Mouse (Mus musculus) lung, adult 2 months (tissue): ENCODE results near the gene Eva1b. TPM values are rescaled to one million over a fixed set of nuclear protein-coding genes. Genes with fewer than 3 reads are reported as not detected.

ENCODE experiments used
- DNase-seq: peaks from one replicate; pipeline ENCODE4 v3.0.0; 2022
- H3K4me1 ChIP-seq: fragments of 200-500 bp; 2 replicates; pipeline ENCODE4 v1.6.1; 2011; ENCODE audit warnings: low read length; ENCODE audit not compliant: control insufficient read depth, insufficient read depth
- H3K4me3 ChIP-seq: fragments of 200-500 bp; replicated peaks from 2 replicates; pipeline ENCODE3; 2011; ENCODE audit warnings: low read depth, mild to moderate bottlenecking, control low read depth, low read length; ENCODE audit errors: extremely low read depth
- CTCF ChIP-seq: fragments of 200-500 bp; IDR thresholded peaks from 2 replicates; pipeline ENCODE4 v1.5.1; 2011; ENCODE audit warnings: mild to moderate bottlenecking, low read length, control low read depth; ENCODE audit not compliant: insufficient read depth
- POLR2A ChIP-seq: fragments of 200-500 bp; IDR thresholded peaks from 2 replicates; pipeline ENCODE4 v1.6.1; 2011; ENCODE audit warnings: low read depth, mild to moderate bottlenecking, control low read depth, low read length, borderline replicate concordance; ENCODE audit errors: extremely low read depth
- WGBS: fragments of 180-500 bp; shearing (Covaris S2); methylation state at CpG from one replicate; pipeline ENCODE4 v1.1.7; 2018; 5-methylcytosine and 5-hydroxymethylcytosine counted together
- polyA plus RNA-seq: library from polyadenylated mRNA; depleted of rRNA; stranded (reverse); fragments of >200 nt; gene quantifications from 2 replicates; pipeline ENCODE4 v1.2.3, GENCODE M21; 2012

Eva1b gene
- polyA plus RNA-seq, 1 experiment = 221 TPM

GRCm38 (mm10) chr4:126137773-126138172 is 9.8 kb upstream of the Eva1b start:
- TF ChIP-seq POLR2A (no peak), CTCF (no peak)
- WGBS = 82% methylated on average over 4 of the region's 4 CpGs

GRCm38 (mm10) chr4:126141021-126141420 is 6.5 kb upstream of the Eva1b start:
- TF ChIP-seq CTCF (no peak), POLR2A (no peak)

More at GRCm38 (mm10) chr4:126137773-126138172, 9.8 kb upstream of the Eva1b start:
- Histone ChIP-seq H3K4me3 (no peak overlapping the region), H3K4me1 (peaks cover 12% of the 10 kb centered on the region)
- no peak for DNase-seq

GRCm38 (mm10) chr4:126145396-126145795 is 2.1 kb upstream of the Eva1b start:
- TF ChIP-seq POLR2A (no peak), CTCF (no peak)
- H3K4me3 ChIP-seq = no peak overlapping the region
- 37% methylated on average over 3 of the region's 4 CpGs for WGBS
- peaks cover 20% of the 10 kb centered on the region for H3K4me1 ChIP-seq
- DNase-seq = no peak

More at GRCm38 (mm10) chr4:126141021-126141420, 6.5 kb upstream of the Eva1b start:
- no peak overlapping the region for H3K4me3 ChIP-seq
- DNase-seq = no peak
- 52% methylated on average over 5 of the region's 5 CpGs for WGBS
- H3K4me1 ChIP-seq = peaks cover 11% of the 10 kb centered on the region

- Histone ChIP-seq H3K4me3 (no peak overlapping the region), H3K4me1 (peaks cover 22% of the 10 kb centered on the region)
- 52% methylated on average over 9 of the region's 9 CpGs for WGBS
- no peak for DNase-seq
- TF ChIP-seq CTCF (no peak), POLR2A (no peak)
Observed at GRCm38 (mm10) chr4:126146974-126147532, 491 bp upstream of the Eva1b start.

- Histone ChIP-seq H3K4me3 (peak overlapping the region; percentile 66), H3K4me1 (peaks cover 22% of the 10 kb centered on the region)
- DNase-seq = peak; percentile 76
- 1% methylated on average over 65 of the region's 67 CpGs for WGBS
- TF ChIP-seq POLR2A = peak; percentile 43; the same call in 1 of the 2 replicates
- TF ChIP-seq CTCF = 0 out of 2 replicates have a peak, but pooled peaks have one; percentile 5
Observed at GRCm38 (mm10) chr4:126148161-126148961, 817 bp downstream of the Eva1b start.

GRCm38 (mm10) chr4:126149041-126149676 is 1.6 kb downstream of the Eva1b start:
- Histone ChIP-seq H3K4me1 (peaks cover 22% of the 10 kb centered on the region), H3K4me3 (peak overlapping the region; percentile 66)
- DNase-seq = no peak
- TF ChIP-seq POLR2A = no peak
- no peak for TF ChIP-seq CTCF
- WGBS = 32% methylated on average over 42 of the region's 42 CpGs

GRCm38 (mm10) chr4:126149798-126150197 is 2.3 kb downstream of the Eva1b start:
- Histone ChIP-seq H3K4me3 (peak overlapping the region; percentile 66), H3K4me1 (peaks cover 22% of the 10 kb centered on the region)
- no peak for DNase-seq

GRCm38 (mm10) chr4:126150297-126150948 is 2.9 kb downstream of the Eva1b start:
- peak overlapping the region; percentile 14 for H3K4me3 ChIP-seq
- DNase-seq = peak; percentile 53
- TF ChIP-seq CTCF = no peak
- no peak for TF ChIP-seq POLR2A
- WGBS = 31% methylated on average over 16 of the region's 16 CpGs
- peaks cover 22% of the 10 kb centered on the region for H3K4me1 ChIP-seq

More at GRCm38 (mm10) chr4:126149798-126150197, 2.3 kb downstream of the Eva1b start:
- WGBS = 46% methylated on average over 10 of the region's 10 CpGs
- TF ChIP-seq CTCF (no peak), POLR2A (no peak)

GRCm38 (mm10) chr4:126150949-126151320 is 3.4 kb downstream of the Eva1b start:
- H3K4me3 ChIP-seq = no peak overlapping the region
- no peak for TF ChIP-seq POLR2A
- no peak for TF ChIP-seq CTCF
- DNase-seq = no peak
- H3K4me1 ChIP-seq = peaks cover 22% of the 10 kb centered on the region
- 43% methylated on average over 6 of the region's 6 CpGs for WGBS
